Mouse (Mus musculus) gastrocnemius, postnatal 25 days (tissue): ENCODE results near the gene Rasgef1a. TPM values are rescaled to one million over a fixed set of nuclear protein-coding genes. Genes with fewer than 3 reads are reported as not detected.

ENCODE experiments used
- DNase-seq: peaks from one replicate; pipeline ENCODE4 v3.0.0; 2022
- long read RNA-seq, 2 experiments: library from polyadenylated mRNA; stranded (forward); transcript quantifications; one replicate each; pipeline ENCODE4 v2.0.0; 2021
- total RNA-seq, 2 experiments: library from RNA; stranded (reverse); gene quantifications; 1 replicate in 1 of 2; 2 replicates in 1 of 2; pipeline ENCODE4 v1.2.3; 2021

Gene Rasgef1a
- under 1 TPM; 0.29 to 0.33 TPM for total RNA-seq
- long read RNA-seq, experiment 1, result 0 reads
- long read RNA-seq, experiment 2, result 0 reads

DNA sequence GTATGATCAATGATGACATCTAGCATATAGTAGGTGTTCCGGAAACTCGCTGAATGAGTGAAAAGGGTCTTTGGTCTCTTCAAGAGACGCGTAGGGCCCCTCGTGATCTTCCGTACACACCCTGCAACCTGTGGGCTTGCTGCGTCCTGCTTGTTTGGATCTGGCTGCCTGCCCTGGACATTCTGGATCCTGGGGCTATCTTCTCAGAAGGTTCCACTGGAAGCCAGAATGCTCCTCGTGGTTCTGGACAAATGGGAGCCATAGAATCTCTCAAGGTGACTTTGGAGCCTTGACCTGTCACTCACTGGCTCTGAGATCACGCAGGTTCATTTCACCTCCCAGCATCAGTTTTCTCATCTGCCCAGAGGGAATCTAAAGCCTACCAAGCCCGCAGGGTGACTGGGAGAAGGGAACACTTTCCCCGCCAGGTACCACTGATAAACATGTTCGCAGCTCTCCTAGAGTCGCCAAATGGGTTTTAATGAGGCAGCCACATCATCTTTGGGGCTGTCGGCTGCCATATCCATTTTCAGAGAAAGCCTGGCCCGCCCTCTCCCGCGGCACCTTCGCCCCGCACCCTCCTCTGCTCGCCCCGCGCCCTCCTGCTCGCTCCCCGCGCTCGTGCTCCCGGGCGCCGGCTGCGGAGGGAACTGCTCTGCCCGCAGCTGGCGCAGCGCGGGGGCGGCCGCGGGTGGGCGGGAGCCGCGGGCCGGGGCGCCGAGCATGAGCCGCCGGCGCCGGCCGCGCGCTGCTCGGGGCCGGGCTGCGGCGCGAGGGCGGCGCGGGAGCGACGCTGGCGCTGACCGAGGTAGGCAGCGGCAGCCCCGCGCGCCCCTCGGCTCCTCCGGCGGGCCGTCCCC is at the start of gene Rasgef1a:
TSS of gene Rasgef1a (plus strand) at position 683 of the 860 bp plus-strand sequence.
- no peak for DNase-seq

GRCm38 (mm10) chr6:117963201-117963600 is 48.0 kb upstream of the Rasgef1a start:
- DNase-seq, result no peak

GRCm38 (mm10) chr6:117966729-117967128 is 44.5 kb upstream of the Rasgef1a start:
- no peak for DNase-seq

DNA sequence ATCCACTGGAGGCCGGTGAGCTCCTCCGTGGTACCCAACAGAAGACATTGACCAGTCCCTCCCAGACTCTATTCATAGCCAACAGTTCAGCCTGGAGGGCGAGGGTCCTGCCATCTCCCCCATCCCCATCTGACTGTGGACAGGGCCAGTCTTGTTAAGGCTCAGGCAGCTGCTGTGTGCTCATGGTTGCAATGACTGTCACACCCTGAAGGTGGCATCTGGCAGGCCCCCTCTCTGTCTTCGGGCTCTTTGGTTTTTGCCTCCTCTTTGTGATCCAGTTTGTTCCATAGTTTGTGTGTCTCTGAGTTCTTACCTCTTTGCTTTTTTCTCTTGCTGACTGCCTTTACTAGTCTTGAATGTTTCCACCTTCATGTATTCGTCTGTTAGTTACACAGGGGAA is 24.1 kb upstream of the Rasgef1a start:
- DNase-seq, result no peak

- no peak for DNase-seq
Observed at GRCm38 (mm10) chr6:117989209-117989608, 22.0 kb upstream of the Rasgef1a start.

DNA sequence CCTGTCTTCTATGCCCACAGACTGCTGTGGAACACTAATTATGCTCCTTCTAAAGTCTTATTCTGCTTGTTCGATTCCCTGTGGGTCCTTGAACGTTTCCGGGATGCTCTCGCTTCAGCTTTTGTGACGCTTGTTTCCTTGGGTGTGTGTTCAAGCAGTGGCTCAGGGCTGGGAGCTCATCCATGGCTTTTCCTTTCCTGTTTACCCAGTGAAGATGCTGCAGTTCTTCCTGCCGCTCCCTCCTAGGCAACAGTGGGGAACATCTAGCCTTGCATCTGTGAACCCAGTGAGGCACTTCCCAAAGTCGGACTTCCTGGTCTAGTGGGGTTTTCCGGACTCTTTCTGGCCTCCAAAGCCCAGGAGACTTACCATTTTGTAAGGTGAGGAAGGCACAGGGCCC is 20.6 kb upstream of the Rasgef1a start:
- no peak for DNase-seq

DNA sequence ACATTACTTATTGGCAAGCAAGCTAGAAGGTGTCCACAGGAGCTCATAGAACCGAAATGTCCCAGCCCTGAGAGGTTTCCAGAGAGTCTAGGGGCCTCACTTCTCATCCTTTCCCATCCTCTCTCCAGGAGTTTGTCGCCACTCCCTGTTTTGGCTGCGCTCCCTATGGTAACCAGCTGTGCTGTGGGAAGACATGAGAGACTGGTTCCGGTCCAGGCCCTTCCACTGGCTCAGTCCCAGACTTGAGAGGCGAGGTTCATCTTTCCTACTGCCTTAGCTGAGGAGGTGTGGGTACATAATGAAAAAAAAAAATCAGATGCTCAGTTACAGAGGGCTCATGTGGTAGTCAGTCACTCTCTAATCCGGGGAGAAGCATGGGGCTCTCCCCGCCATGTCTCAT is 19.9 kb upstream of the Rasgef1a start:
- peak; percentile 49 for DNase-seq

DNA sequence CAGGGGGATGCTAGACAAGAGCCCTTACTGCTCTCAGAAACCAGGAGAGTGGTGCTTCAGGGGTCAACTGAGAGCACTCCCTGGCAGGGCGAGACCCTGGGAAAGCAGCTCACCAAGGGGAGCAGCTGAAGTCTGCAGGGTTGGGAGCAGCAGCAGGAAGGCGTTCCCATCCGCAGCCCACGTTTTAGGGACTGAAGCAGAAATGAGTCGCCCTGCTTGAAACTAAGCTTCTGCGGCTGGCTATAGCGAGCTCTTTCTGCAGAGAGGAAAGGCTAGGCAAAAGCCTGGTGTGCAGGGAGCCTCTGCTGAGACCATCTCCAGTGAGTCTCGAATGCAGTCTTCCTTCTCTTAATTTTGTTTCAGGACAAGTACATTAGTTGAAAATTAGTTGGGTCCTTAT is 19.3 kb upstream of the Rasgef1a start:
- no peak for DNase-seq

DNA sequence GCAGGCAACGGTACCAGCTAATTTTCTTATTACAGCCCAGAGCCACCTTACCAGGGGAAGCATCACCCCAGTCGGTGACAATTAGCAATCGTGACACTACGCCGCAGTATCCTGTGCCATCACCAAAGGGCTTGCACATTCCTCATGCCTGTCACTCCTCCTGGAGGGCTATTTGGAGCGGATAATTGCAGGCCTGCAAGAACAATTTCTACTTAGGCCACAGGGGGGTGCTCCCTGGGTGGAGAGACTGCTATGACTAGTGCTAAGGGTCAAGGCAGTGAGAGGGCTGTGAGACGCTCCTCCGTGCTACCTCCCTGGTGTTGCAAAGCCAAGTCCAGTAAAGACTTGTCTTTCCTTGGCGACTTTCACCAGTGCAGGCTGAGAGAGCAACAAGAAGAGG is 16.1 kb upstream of the Rasgef1a start:
- no peak for DNase-seq

DNA sequence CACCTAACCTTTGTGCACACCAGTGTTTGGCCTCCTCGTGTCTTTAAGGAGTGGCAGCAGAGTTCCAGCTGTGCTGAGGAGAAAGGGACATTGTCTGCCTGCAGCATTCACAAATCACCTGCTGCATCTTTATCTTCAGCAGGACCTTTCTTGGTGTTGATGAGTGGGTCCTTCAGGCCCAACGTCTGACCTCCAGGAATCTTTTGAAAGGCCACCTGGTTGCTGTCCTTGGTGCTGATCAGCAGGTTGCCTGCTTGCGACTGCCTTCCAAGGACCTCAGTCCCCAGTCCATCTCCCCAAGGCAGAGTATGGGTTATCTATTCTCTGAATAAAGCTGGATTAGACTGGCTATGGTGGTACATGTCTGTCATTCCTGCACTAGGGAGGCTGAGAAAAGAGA is 10.0 kb upstream of the Rasgef1a start:
- DNase-seq, result no peak

GRCm38 (mm10) chr6:118007302-118007701 is 3.9 kb upstream of the Rasgef1a start:
- no peak for DNase-seq

- DNase-seq, result no peak
Observed at GRCm38 (mm10) chr6:118007843-118008539, 3.2 kb upstream of the Rasgef1a start.

DNA sequence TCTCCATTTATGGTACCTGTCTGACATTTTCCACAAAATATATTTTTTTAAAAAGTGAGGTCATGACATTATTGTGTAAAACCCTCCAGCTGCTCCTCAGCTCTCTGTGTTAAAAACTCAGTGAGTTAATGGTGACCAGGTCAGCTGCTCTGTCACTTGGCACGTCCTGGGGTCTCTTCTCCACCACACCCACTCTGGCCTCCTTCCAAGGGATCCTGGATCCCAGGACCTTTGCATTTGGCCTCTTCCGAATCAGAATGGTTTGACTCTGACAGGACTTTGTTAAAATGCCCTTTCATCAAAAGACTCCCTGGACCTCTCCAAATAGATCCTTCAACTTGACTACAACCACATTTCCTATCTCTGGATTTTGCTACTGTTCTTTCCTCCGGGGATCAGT is 982 bp upstream of the Rasgef1a start:
- no peak for DNase-seq

DNA sequence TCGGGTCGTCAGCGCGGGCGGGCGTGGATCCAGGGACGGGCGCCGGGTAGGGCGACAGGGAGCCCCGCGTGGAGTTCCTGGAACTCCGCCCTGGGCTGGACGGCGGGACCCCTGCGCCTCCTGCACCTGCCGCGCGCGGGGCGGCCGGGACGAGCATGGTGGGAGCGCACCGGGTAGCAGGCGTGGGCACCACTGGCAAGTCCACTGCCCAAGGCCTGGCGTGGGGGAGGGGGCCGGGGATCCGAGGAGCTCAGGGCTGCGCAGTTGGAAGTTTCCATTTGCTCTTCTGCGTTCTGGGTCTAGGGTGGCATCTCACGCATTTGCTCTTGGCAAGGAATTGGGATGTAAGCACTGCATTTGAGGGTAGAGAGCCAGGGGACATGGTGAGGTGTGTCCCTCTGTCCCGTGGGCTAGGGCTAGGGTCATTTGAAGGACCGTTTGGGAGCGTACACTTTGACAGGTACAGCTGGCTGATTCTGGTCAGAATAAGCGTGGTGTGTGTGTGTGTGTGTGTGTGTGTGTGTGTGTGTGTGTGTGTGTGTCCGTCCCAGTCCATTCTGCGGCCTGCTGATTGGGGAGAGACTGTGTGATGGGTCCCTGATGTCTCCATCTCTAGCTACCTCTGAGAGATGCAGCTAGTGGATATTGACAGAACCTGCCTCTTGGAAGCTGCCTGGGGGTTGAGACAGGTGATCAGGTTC is 528 bp downstream of the Rasgef1a start:
- no peak for DNase-seq

GRCm38 (mm10) chr6:118012317-118012700 is 1.1 kb downstream of the Rasgef1a start:
- no peak for DNase-seq

DNA sequence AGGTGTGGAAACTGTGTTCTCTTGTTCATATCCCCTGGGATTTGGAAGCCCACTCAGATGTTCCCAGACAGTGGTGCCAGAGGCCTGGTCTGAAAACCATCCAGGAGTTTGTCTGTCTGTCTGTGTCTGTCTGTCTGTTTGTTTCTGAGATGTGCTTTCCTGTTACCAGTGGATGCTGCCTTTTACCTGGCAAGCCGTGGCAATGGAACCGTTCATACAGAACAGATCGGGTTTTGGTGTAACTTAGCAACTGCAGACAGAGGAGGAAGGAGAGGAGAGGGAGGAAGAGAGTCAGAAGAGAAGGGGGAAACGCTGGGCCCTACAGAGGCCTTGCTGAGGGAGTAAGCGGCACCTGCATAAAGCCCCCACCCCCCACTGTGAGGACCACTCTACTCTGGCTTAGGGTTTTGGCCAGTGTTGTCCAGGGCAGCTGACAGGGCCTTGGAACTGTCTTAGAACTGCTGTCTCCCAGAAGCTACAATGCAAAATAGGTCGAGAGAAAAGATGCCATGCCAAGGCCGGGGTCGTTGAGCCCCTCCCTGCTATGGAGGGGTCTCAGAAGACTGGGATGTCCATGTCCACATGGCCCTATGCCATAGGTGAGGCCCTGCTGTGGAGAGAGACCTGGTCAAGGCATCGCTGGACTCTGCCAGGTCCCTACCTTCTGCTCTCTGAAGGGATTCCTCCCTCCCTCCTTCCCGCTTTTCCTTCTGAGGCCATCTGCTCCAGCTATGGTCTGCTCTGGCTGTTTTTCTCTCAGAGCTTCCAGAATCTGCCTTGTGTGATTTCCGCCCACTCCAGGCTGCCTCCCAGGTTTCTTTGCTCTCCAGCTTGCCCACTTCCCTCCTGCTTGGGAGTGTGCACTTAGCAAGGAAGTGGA is 2.0 kb downstream of the Rasgef1a start:
- DNase-seq, result no peak

DNA sequence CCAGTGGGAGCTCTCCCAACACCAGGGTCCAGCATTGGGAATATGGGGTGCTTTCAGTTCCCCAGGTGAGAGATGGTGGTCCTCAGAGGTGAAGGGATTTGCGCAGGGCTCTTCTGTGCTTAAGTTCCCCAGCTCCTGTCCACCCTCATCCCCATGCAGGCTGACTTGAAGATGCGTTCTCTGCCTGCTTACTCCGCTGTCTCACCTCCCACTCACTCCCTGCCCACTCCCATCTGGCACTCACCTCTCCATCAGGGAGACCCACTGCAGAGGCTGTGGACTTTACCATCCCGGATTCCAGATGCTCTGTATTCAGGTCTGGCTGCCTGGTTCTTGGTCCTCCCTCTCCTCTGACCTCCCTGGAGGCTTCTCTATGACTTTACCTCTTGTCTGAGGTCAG is 3.6 kb downstream of the Rasgef1a start:
- no peak for DNase-seq

DNA sequence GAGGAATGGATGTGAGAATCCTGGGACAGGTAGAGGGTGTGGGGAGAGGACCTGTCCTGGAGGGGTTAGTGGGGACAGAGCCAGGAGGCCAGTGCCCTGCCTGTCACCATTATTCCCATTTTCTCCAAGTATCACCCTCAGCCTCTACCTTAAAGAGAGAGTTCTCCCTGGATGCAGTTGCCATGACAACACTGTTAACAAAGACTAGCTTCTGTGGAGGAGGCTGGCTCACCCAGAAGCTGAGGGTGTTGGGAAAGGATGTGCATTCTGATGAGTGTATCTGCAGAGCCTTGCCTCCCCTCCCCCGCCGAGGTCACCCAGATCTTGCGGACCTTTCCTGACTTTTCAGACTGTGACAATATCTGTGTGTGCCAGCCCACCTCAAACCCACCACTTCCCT is 4.7 kb downstream of the Rasgef1a start:
- no peak for DNase-seq

GRCm38 (mm10) chr6:118018666-118019065 is 7.4 kb downstream of the Rasgef1a start:
- DNase-seq, result no peak

DNA sequence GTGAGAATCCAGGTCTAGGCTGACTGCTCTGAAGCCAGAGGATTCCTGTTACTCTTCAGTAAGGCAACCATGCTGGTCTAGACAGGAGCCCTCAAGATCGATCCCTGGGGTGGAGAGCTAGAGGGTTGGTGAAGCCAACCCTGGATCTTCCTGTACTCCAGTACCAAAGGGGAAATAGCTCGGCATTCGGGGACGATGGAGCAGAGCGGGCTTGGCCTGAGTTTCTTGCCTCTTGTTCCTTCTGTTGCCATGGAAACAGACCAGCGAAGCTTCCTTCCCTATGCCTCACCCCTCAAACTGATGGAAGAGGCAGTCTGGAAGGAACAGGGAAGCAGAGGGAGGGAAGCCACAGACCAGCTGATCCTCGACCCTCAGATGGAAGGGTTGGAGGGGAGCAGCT is 8.3 kb downstream of the Rasgef1a start:
- no peak for DNase-seq

DNA sequence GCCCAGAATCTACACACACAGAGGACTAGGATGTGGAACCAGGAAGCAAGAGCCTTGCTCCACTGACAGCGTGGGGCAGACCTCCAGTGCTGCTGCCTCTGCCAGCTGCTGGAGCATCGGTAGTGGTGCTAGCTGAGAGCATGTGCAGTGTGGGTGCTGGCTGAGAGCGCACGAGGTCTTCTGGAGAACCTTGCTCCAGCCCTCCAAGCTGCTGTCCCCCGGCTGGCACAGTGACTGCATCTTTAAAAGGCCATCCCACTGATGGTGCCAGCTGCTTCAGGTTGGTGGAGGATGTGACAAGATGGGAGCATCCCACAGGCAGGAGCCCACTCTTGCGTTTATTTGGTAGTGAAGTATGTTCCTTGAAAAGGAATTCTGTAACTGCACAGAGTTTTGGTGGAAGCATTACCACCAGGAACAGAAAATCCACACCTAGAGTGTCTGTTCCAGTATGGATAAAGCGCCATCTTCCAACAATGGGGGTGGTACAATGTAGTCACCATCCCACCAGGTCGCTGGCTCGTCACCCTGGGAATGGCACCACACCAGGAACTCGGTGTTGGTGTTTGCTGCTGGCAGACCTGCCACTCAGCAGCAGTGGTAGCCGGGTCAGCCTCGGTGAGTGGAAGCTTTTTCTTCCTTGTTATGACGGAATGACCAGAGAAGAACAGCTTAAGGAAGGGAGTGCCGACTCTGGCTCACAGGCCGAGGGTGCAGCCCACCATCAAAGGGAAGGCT is 11.8 kb downstream of the Rasgef1a start:
- DNase-seq, result no peak
